Mouse (Mus musculus) stomach, embryonic 15.5 days (tissue): ENCODE data around the gene Shroom3. TPM values are rescaled to one million over a fixed set of nuclear protein-coding genes. Genes with fewer than 3 reads are reported as not detected.

ENCODE experiments used
- ATAC-seq: fragments of 200-750 bp; cut with Nextera tagmentation; 2 replicates; pipeline ENCODE4 v1.8.0; 2017; ENCODE audit warnings: low read depth, moderate number of reproducible peaks, moderate TSS enrichment; ENCODE audit not compliant: insufficient read depth, low FRiP score
- H3K27ac ChIP-seq: fragments of 300-500 bp; sonication (generic); 2 replicates; pipeline ENCODE4 v1.5.1; 2015; ENCODE audit warnings: mild to moderate bottlenecking, inconsistent platforms
- H3K27me3 ChIP-seq: fragments of 300-500 bp; sonication (generic); replicated peaks from 2 replicates; pipeline ENCODE4 v1.6.1; 2015; ENCODE audit warnings: inconsistent platforms
- H3K36me3 ChIP-seq: fragments of 300-500 bp; sonication (generic); 2 replicates; pipeline ENCODE4 v1.6.1; 2015; ENCODE audit warnings: inconsistent platforms
- H3K4me1 ChIP-seq: fragments of 300-500 bp; sonication (generic); 2 replicates; pipeline ENCODE4 v1.6.1; 2015; ENCODE audit warnings: inconsistent platforms
- H3K4me2 ChIP-seq: fragments of 300-500 bp; sonication (generic); 2 replicates; pipeline ENCODE4 v1.6.1; 2015; ENCODE audit warnings: mild to moderate bottlenecking, inconsistent platforms
- H3K4me3 ChIP-seq: fragments of 300-500 bp; sonication (generic); replicated peaks from 2 replicates; pipeline ENCODE4 v1.5.1; 2015; ENCODE audit warnings: inconsistent platforms
- H3K9ac ChIP-seq: fragments of 300-500 bp; sonication (generic); 2 replicates; pipeline ENCODE4 v1.6.1; 2015; ENCODE audit warnings: inconsistent platforms
- H3K9me3 ChIP-seq: fragments of 300-500 bp; sonication (generic); 2 replicates; pipeline ENCODE4 v1.6.1; 2016; ENCODE audit warnings: inconsistent platforms
- WGBS: fragments of 180-500 bp; shearing (Covaris S2); methylation state at CpG from one replicate; pipeline ENCODE4 v1.1.7; 2015; 5-methylcytosine and 5-hydroxymethylcytosine counted together
- polyA plus RNA-seq: library from polyadenylated mRNA; unstranded; fragments of >200 nt; fragmentation: Nextera tagmentation; extraction: Ambion mirVana; gene quantifications from 2 replicates; pipeline ENCODE4 v1.2.1, GENCODE M21; 2015

The Shroom3 gene
- polyA plus RNA-seq, 1 experiment from 2014 or later: 12.3 TPM

GRCm38 (mm10) chr5:92682621-92683348 lies 450 bp upstream of the Shroom3 start:
- Histone ChIP-seq H3K27me3 (no peaks in the 10 kb centered on the region), H3K9me3 (no peaks in the 10 kb centered on the region), H3K27ac (no peak overlapping the region), H3K4me3 (peak overlapping the region; percentile 39), H3K9ac (no peak overlapping the region; the same call in 1 of the 2 replicates), H3K4me2 (peak overlapping the region; percentile 74), H3K36me3 (no peaks in the 10 kb centered on the region), H3K4me1 (0 out of 2 replicates have a peak, but pooled peaks cover 4% of the 10 kb centered on the region)
- ATAC-seq: no peak
- 3% methylated on average over 39 of the region's 39 CpGs for WGBS

- no peak overlapping the region for H3K9ac ChIP-seq
- no peaks in the 10 kb centered on the region for H3K36me3 ChIP-seq
- no peak overlapping the region for H3K27ac ChIP-seq
- H3K4me1 ChIP-seq: 0 out of 2 replicates have a peak, but pooled peaks cover 4% of the 10 kb centered on the region
- H3K4me2 ChIP-seq: peak overlapping the region; percentile 74
- WGBS: 41% methylated on average over 9 of the region's 9 CpGs
- peak overlapping the region; percentile 39; the same call in 1 of the 2 replicates for H3K4me3 ChIP-seq
- H3K27me3 ChIP-seq: no peaks in the 10 kb centered on the region
- ATAC-seq: no peak
- H3K9me3 ChIP-seq: no peaks in the 10 kb centered on the region
Observed at GRCm38 (mm10) chr5:92683871-92684475, 738 bp downstream of the Shroom3 start.

- no peak overlapping the region for H3K27ac ChIP-seq
- no peak overlapping the region for H3K4me3 ChIP-seq
- no peak for ATAC-seq
- 0 out of 2 replicates have a peak, but pooled peaks cover 4% of the 10 kb centered on the region for H3K4me1 ChIP-seq
- 88% methylated on average over 16 of the region's 16 CpGs for WGBS
- H3K27me3 ChIP-seq: no peaks in the 10 kb centered on the region
- no peak overlapping the region for H3K9ac ChIP-seq
- no peaks in the 10 kb centered on the region for H3K36me3 ChIP-seq
- H3K9me3 ChIP-seq: no peaks in the 10 kb centered on the region
- H3K4me2 ChIP-seq: no peak overlapping the region
Observed at GRCm38 (mm10) chr5:92684715-92685460, 1.7 kb downstream of the Shroom3 start.

GRCm38 (mm10) chr5:92688124-92688523 lies 4.9 kb downstream of the Shroom3 start:
- Histone ChIP-seq H3K4me3 (no peak overlapping the region), H3K36me3 (no peaks in the 10 kb centered on the region), H3K4me2 (no peak overlapping the region), H3K9ac (no peak overlapping the region), H3K27ac (no peak overlapping the region), H3K9me3 (no peaks in the 10 kb centered on the region), H3K4me1 (no peaks in the 10 kb centered on the region), H3K27me3 (no peaks in the 10 kb centered on the region)
- ATAC-seq: no peak
- 76% methylated on average over 5 of the region's 5 CpGs for WGBS

GRCm38 (mm10) chr5:92688569-92688968 lies 5.3 kb downstream of the Shroom3 start:
- Histone ChIP-seq H3K27ac (no peak overlapping the region), H3K36me3 (no peaks in the 10 kb centered on the region), H3K27me3 (no peaks in the 10 kb centered on the region), H3K4me2 (no peak overlapping the region), H3K9ac (no peak overlapping the region), H3K4me3 (no peak overlapping the region), H3K9me3 (no peaks in the 10 kb centered on the region), H3K4me1 (no peaks in the 10 kb centered on the region)
- WGBS: 85% methylated on average over 9 of the region's 9 CpGs
- ATAC-seq: no peak

- WGBS: 42% methylated on average over 16 of the region's 16 CpGs
- H3K27ac ChIP-seq: no peak overlapping the region
- no peak for ATAC-seq
Observed at GRCm38 (mm10) chr5:92692206-92693007, 9.2 kb downstream of the Shroom3 start.

GRCm38 (mm10) chr5:92693744-92694143 lies 10.5 kb downstream of the Shroom3 start:
- 83% methylated on average over 3 of the region's 3 CpGs for WGBS
- H3K4me3 ChIP-seq: no peak overlapping the region

More at GRCm38 (mm10) chr5:92692206-92693007, 9.2 kb downstream of the Shroom3 start:
- Histone ChIP-seq H3K9ac (no peak overlapping the region), H3K4me3 (no peak overlapping the region), H3K4me1 (no peaks in the 10 kb centered on the region), H3K27me3 (no peaks in the 10 kb centered on the region), H3K4me2 (0 out of 2 replicates have a peak overlapping the region, but pooled peaks have one; percentile 13), H3K36me3 (no peaks in the 10 kb centered on the region), H3K9me3 (no peaks in the 10 kb centered on the region)

GRCm38 (mm10) chr5:92694316-92694995 lies 11.2 kb downstream of the Shroom3 start:
- no peaks in the 10 kb centered on the region for H3K9me3 ChIP-seq
- no peak overlapping the region for H3K27ac ChIP-seq
- H3K4me1 ChIP-seq: peaks cover 7% of the 10 kb centered on the region; the same call in 1 of the 2 replicates
- ATAC-seq: no peak
- 57% methylated on average over 10 of the region's 10 CpGs for WGBS
- H3K9ac ChIP-seq: no peak overlapping the region
- no peaks in the 10 kb centered on the region for H3K36me3 ChIP-seq
- H3K27me3 ChIP-seq: no peaks in the 10 kb centered on the region
- no peak overlapping the region for H3K4me2 ChIP-seq
- H3K4me3 ChIP-seq: no peak overlapping the region

More at GRCm38 (mm10) chr5:92693744-92694143, 10.5 kb downstream of the Shroom3 start:
- H3K9me3 ChIP-seq: no peaks in the 10 kb centered on the region
- H3K4me2 ChIP-seq: no peak overlapping the region
- ATAC-seq: no peak
- H3K27ac ChIP-seq: no peak overlapping the region
- H3K36me3 ChIP-seq: no peaks in the 10 kb centered on the region
- peaks cover 7% of the 10 kb centered on the region; the same call in 1 of the 2 replicates for H3K4me1 ChIP-seq
- no peaks in the 10 kb centered on the region for H3K27me3 ChIP-seq
- no peak overlapping the region for H3K9ac ChIP-seq

- H3K4me3 ChIP-seq: peak overlapping the region; percentile 12
- no peak overlapping the region for H3K27ac ChIP-seq
- H3K36me3 ChIP-seq: no peaks in the 10 kb centered on the region
- H3K9ac ChIP-seq: no peak overlapping the region
- peaks cover 7% of the 10 kb centered on the region; the same call in 1 of the 2 replicates for H3K4me1 ChIP-seq
- H3K27me3 ChIP-seq: no peaks in the 10 kb centered on the region
- ATAC-seq: no peak
- H3K9me3 ChIP-seq: no peaks in the 10 kb centered on the region
- 5% methylated on average over 15 of the region's 15 CpGs for WGBS
- peak overlapping the region; percentile 37 for H3K4me2 ChIP-seq
Observed at GRCm38 (mm10) chr5:92698131-92698836, 15.0 kb downstream of the Shroom3 start.

- ATAC-seq: no peak
- H3K9me3 ChIP-seq: no peaks in the 10 kb centered on the region
Observed at GRCm38 (mm10) chr5:92698837-92699529, 15.7 kb downstream of the Shroom3 start.

More at GRCm38 (mm10) chr5:92698837-92699529, 15.7 kb downstream of the Shroom3 start:
- H3K4me2 ChIP-seq: peak overlapping the region; percentile 37
- no peak overlapping the region for H3K27ac ChIP-seq
- WGBS: 25% methylated on average over 17 of the region's 17 CpGs
- H3K4me1 ChIP-seq: peaks cover 7% of the 10 kb centered on the region; the same call in 1 of the 2 replicates
- H3K4me3 ChIP-seq: peak overlapping the region; percentile 12; the same call in 1 of the 2 replicates
- H3K36me3 ChIP-seq: no peaks in the 10 kb centered on the region
- no peaks in the 10 kb centered on the region for H3K27me3 ChIP-seq
- no peak overlapping the region for H3K9ac ChIP-seq
